8 mouse cellular contexts compared by ENCODE assay signal in genomic region chr8:47867067-47867466, GRCm38 (mm10). TPM values are rescaled to one million over a fixed set of nuclear protein-coding genes. Genes with fewer than 3 reads are reported as not detected.
DNase-seq lines count a peak whose midpoint lies in the region; ATAC-seq and TF ChIP-seq lines count a peak whose summit lies in the region.

No protein-coding gene starts in this region.

- H3K4me1 ChIP-seq in liver, embryonic 13.5 days (replicated peaks) = no peaks in the 10 kb centered on the region
- H3K4me1 ChIP-seq in neural tube, embryonic 13.5 days (replicated peaks) = 0 out of 2 replicates have a peak, but pooled peaks cover 6% of the 10 kb centered on the region
- H3K4me1 ChIP-seq in stomach, postnatal 0 days (replicated peaks; ENCODE audit: control insufficient read depth, insufficient read depth) = no peaks in the 10 kb centered on the region

- no peak for TF ChIP-seq EP300 in stomach, postnatal 0 days (optimal IDR thresholded peaks at IDR 0.05)

- H3K27me3 ChIP-seq in liver, embryonic 13.5 days = no peaks in the 10 kb centered on the region
- no peaks in the 10 kb centered on the region for H3K27me3 ChIP-seq in neural tube, embryonic 13.5 days
- no peaks in the 10 kb centered on the region for H3K27me3 ChIP-seq in stomach, postnatal 0 days (ENCODE audit: control insufficient read depth, insufficient read depth, low read length)

- TF ChIP-seq CTCF in stomach, postnatal 0 days (IDR thresholded peaks at IDR 0.05; ENCODE audit: low read depth) = peak; percentile 98

- H3K27ac ChIP-seq in liver, embryonic 13.5 days = no peak overlapping the region
- H3K27ac ChIP-seq in neural tube, embryonic 13.5 days (replicated peaks) = no peak overlapping the region
- H3K27ac ChIP-seq in stomach, postnatal 0 days (replicated peaks) = no peak overlapping the region

- ATAC-seq in erythroid progenitor cell, adult 5-6 weeks (replicated peaks; ENCODE audit: low FRiP score, poor library complexity, severe bottlenecking) = peak; percentile 58; the same call in 1 of the 2 replicates
- ATAC-seq in liver, embryonic 13.5 days (ENCODE audit: low read depth) = no peak
- peak; percentile 69 for ATAC-seq in neural tube, embryonic 13.5 days (ENCODE audit: low read depth)
- peak; percentile 75 for ATAC-seq in stomach, postnatal 0 days (ENCODE audit: low FRiP score, low TSS enrichment)

- no peak overlapping the region for H3K9ac ChIP-seq in liver, embryonic 13.5 days
- no peak overlapping the region for H3K9ac ChIP-seq in neural tube, embryonic 13.5 days
- no peak overlapping the region for H3K9ac ChIP-seq in stomach, postnatal 0 days (ENCODE audit: low read length)

- WGBS in liver, embryonic 13.5 days (ENCODE audit: insufficient replicate concordance) = 25% methylated on average over 8 of the region's 8 CpGs
- 35% methylated on average over 8 of the region's 8 CpGs for WGBS in neural tube, embryonic 13.5 days
- 22% methylated on average over 8 of the region's 8 CpGs for WGBS in stomach, postnatal 0 days

- H3K36me3 ChIP-seq in liver, embryonic 13.5 days = peaks cover 18% of the 10 kb centered on the region; the same call in 1 of the 2 replicates
- peaks cover 38% of the 10 kb centered on the region for H3K36me3 ChIP-seq in neural tube, embryonic 13.5 days
- H3K36me3 ChIP-seq in stomach, postnatal 0 days (ENCODE audit: control insufficient read depth, insufficient read depth, low read length) = peaks cover 33% of the 10 kb centered on the region

- H3K4me3 ChIP-seq in liver, embryonic 13.5 days (replicated peaks) = no peak overlapping the region
- H3K4me3 ChIP-seq in neural tube, embryonic 13.5 days = no peak overlapping the region
- H3K4me3 ChIP-seq in stomach, postnatal 0 days (ENCODE audit: low read depth, low read length) = no peak overlapping the region

- peak; percentile 46 to 57 for DNase-seq in CD8-positive naive resting alpha-beta T cell, adult 2 months (ENCODE audit: low read depth in 2 of 2, low spot score in 2 of 2)
- peak; percentile 86 for DNase-seq in brain, adult 2 months (ENCODE audit: low read depth, low spot score)
- DNase-seq in heart, postnatal 10 days = peak; percentile 85 to 93
- peak; percentile 80 to 94 for DNase-seq in kidney, postnatal 36 days
- peak; percentile 36 for DNase-seq in liver, embryonic 13.5 days
- peak; percentile 87 for DNase-seq in stomach, postnatal 0 days (ENCODE audit: low spot score)

- intact Hi-C loops in heart, postnatal 10 days (cut with DNase I) = loop anchor here (1.0 to 10.0 kb wide), 3 partner anchors 149 to 658 kb away; partner anchors contain the start of gene Dctd

- H3K4me2 ChIP-seq in liver, embryonic 13.5 days = no peak overlapping the region
- no peak overlapping the region for H3K4me2 ChIP-seq in neural tube, embryonic 13.5 days
- no peak overlapping the region for H3K4me2 ChIP-seq in stomach, postnatal 0 days (replicated peaks; ENCODE audit: low read depth)

- no peaks in the 10 kb centered on the region for H3K9me3 ChIP-seq in liver, embryonic 13.5 days (replicated peaks)
- H3K9me3 ChIP-seq in neural tube, embryonic 13.5 days = no peaks in the 10 kb centered on the region
- no peaks in the 10 kb centered on the region for H3K9me3 ChIP-seq in stomach, postnatal 0 days (ENCODE audit: control insufficient read depth, low read length)

RNA-seq across cellular contexts. Expression of gene Cldn22, which starts 42.8 kb away (rescaled TPM):
- not detected in 2 replicates for total RNA-seq in erythroid progenitor cell, adult 5-6 weeks (2015; ENCODE audit: low replicate concordance)
- not detected in 2 replicates for total RNA-seq in erythroid progenitor cell, adult 5-6 weeks (2017; ENCODE audit: low replicate concordance)
- not detected for total RNA-seq in heart, postnatal 10 days (2021)
- polyA plus RNA-seq in liver, embryonic 13.5 days (2015; fragmentation: Nextera tagmentation; extraction: Ambion mirVana) = not detected in 2 replicates
- not detected in 2 replicates for polyA plus RNA-seq in neural tube, embryonic 13.5 days (2015; fragmentation: Nextera tagmentation; extraction: Ambion mirVana)
- not detected in 2 replicates for polyA plus RNA-seq in stomach, postnatal 0 days (2015; fragmentation: Nextera tagmentation; extraction: Ambion mirVana)

RNA-seq across cellular contexts. Expression of gene Cldn24, which starts 45.1 kb away (rescaled TPM):
- not detected in 2 replicates for total RNA-seq in erythroid progenitor cell, adult 5-6 weeks (2015; ENCODE audit: low replicate concordance)
- total RNA-seq in erythroid progenitor cell, adult 5-6 weeks (2017; ENCODE audit: low replicate concordance) = not detected in 2 replicates
- total RNA-seq in heart, postnatal 10 days (2021) = not detected
- not detected in 2 replicates for polyA plus RNA-seq in liver, embryonic 13.5 days (2015; fragmentation: Nextera tagmentation; extraction: Ambion mirVana)
- not detected in 2 replicates for polyA plus RNA-seq in neural tube, embryonic 13.5 days (2015; fragmentation: Nextera tagmentation; extraction: Ambion mirVana)
- polyA plus RNA-seq in stomach, postnatal 0 days (2015; fragmentation: Nextera tagmentation; extraction: Ambion mirVana) = not detected in 2 replicates

Comparison
In these comparisons a context has a peak if more than half of its experiments do, and no peak if none do; other contexts are left out.
1. DNase-seq: peak in every context shown above with its lines; median percentile 89 in heart, postnatal 10 days; 87 in kidney, postnatal 36 days; 87 in stomach, postnatal 0 days; 86 in brain, adult 2 months; 52 in CD8-positive naive resting alpha-beta T cell, adult 2 months; 36 in liver, embryonic 13.5 days.